Mouse (Mus musculus) gastrocnemius, adult 18-20 months (tissue): Measurements from ENCODE around the gene 4921536K21Rik. TPM values are rescaled to one million over a fixed set of nuclear protein-coding genes. Genes with fewer than 3 reads are reported as not detected.

Experiments used
- DNase-seq: peaks from one replicate; pipeline ENCODE4 v3.0.0; 2021; ENCODE audit warnings: low spot score
- total RNA-seq, 2 experiments: library from RNA; stranded (reverse); gene quantifications; 2 replicates each; pipeline ENCODE4 v1.2.3; 2021

Gene 4921536K21Rik
- total RNA-seq, 2 experiments from 2014 or later = 0.17 to 0.27 TPM

DNA sequence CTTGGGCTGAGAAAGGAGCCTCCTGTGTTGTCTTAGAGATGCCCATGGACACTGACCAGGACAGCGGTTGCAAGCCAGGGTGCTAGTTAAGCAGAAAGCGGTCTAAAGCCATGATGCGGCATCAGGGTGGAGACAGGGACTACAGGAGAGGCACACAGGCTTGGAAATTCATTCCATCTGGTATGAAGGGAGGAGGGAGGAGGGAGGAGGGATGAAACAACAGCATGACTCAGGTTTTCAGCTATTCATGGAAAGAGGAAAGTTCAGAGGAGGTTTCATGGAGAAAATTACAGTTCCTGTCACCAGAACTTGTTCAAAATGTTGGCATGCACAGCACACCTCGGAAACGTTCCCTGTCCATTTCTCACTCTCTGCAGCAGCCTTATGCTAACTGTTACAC is 39.1 kb downstream of the 4921536K21Rik start:
- DNase-seq = no peak

DNA sequence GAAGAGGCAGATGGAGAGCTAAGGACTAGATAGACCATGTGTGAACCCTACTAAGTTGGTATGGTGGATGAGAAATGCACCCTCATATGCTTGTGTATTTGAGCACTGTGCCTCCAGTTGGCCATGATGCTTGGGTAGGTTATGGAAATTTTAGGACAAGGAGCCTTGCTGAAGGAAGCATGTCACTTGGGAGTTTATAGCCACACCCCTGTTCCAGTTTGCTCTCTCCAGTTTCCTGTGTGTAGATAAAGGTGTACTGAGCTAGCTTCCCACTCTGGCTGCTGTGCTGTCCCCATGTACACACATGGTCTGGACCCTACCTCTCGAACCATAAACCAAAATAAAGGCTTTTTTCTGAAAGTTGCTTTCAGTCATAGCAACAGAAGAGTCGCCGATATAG is 40.7 kb downstream of the 4921536K21Rik start:
- DNase-seq = no peak

GRCm38 (mm10) chr11:3853481-3854034 is 41.3 kb downstream of the 4921536K21Rik start:
- DNase-seq = peak; percentile 17

DNA sequence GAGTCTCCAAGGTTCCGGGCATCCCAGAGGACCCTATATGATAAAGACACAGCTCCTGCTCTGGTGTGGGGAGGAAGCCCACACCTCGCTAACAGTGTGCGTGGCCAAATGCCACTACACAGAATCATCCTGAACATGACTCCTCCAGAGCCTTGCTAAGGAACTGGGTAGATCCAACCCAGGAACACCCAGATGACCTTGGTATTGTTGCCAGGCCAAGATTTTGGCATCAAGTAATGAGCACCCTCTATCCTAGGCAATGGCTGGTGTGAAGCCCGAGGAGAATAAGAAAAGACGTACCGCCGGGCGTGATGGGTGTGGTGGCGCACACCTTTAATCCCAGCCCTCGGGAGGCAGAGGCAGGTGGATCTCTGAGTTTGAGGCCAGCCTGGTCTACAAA is 41.9 kb downstream of the 4921536K21Rik start:
- DNase-seq = no peak

DNA sequence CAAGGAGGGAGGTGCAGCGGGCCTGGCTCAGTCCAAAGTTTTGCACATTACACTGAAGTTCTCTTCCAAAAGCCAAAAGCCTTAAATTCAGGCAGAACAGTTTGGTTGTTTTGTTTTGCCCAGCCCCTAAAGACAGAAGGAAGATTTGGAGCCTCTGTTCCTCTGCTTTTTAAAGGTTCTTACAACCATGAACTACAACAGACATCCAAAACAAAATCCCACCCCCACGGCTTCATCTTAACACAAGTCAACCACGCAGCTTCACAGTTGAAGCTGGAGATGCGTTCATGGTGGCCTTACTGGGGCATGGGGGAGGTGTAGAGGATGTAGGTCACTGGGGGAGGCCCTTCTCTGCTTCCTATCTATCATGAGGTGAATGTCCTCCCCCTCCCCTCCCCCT is 43.0 kb downstream of the 4921536K21Rik start:
- no peak for DNase-seq

DNA sequence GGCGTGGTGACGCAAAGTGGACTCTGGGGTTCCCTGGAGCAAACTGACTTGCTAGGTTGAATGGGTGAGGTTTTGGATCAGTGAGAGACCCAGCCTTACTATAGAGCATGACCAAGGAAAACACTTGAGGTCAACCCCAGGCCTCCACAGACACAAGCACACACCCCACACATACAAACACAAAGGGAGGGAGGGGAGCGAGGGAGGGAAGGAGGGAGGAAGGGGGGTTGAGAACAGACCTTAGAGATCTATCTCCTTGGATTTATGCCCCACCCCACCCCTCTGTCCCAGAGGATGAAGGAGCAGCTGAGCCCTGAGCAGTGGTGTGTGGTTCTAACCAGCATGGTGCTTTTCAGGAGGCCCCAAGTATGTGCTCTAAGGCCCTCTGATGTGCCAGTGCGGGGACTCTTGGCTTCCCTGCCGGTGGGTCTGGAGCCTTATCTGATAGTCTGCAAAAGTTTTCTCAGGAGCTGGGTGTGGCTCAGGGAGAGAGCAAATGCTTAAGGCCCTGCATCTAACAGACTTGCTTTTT is 44.1 kb downstream of the 4921536K21Rik start:
- no peak for DNase-seq

DNA sequence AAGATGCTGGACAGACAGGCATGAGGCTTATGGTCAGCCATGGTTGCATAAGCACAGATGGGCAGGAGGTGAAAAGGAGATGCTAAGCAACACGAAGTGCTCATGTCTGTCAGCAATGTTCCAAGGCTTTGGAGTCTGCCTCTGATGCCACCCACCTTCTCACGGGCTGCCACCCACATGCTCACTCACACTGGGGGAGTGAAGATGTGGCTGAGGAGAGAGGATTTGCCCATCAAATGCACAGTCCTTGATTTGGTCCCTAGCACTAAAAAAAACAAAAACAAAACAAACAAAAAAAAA is 44.6 kb downstream of the 4921536K21Rik start:
- no peak for DNase-seq

DNA sequence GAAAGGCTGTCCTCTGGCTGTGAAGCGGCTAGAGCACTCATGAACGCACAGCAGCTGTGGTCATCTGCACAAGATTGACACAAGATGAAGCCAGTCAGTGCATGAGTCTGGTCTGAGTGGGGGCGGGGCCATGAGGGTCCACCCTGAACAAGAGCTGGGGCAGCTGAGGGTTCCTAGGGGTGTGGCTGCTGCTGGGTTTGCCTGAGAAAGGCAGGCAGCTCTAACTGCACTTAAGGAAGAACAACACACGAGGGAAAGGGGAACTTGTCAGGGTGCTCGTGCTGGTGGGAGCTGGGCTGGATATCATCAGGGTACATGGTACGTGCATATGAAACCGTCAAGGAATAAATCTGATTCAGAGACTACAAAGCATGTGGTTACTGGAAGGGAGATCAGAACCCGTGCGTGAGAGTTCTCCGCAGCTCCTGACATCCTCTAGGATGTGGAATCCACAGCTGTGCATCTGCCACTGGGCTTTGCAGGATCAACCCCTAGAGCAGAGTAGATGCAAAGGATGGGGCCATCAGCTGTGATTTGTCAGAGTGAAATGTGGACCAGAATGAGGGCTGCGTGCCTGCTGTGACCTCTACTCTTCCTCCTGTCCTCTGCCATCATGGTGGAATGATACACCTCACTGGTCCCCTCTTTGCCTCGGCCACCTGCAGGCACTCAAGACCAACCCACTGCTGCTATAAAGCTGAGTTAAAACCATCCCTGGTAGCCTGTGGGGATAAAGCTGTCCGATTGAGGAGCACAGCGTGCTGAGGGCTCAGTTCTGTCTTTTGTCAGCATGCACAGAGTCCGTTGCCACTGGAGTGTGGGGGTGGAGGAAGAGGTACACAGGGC is 45.2 kb downstream of the 4921536K21Rik start:
- no peak for DNase-seq

- DNase-seq = no peak
Measured at GRCm38 (mm10) chr11:3846351-3846750, 48.5 kb downstream of the 4921536K21Rik start.

GRCm38 (mm10) chr11:3843943-3844734 is 50.8 kb downstream of the 4921536K21Rik start:
- no peak for DNase-seq

Other genes starting within 250 kb of the 4921536K21Rik start
- gene Morc2a, start 245.9 kb downstream of the 4921536K21Rik start, total RNA-seq = 10 to 100 TPM; 17.2 to 17.7 TPM
- gene Osbp2, start 31.2 kb downstream of the 4921536K21Rik start, total RNA-seq = 1 to 10 TPM; 1.1 to 1.3 TPM
- gene Dusp18, start 142 bp upstream of the 4921536K21Rik start, total RNA-seq = 10 to 100 TPM in 1 of 2 experiments, 1 to 10 TPM in 1; 9.1 to 20.5 TPM
- 10 to 100 TPM; 16.5 to 30.9 TPM for gene Slc35e4, start 19.6 kb upstream of the 4921536K21Rik start, total RNA-seq
- gene Tcn2, start 37.1 kb upstream of the 4921536K21Rik start, total RNA-seq = 10 to 100 TPM; 15.8 to 17.0 TPM
- gene Pes1, start 68.9 kb upstream of the 4921536K21Rik start, total RNA-seq = 10 to 100 TPM; 31.0 to 31.8 TPM
- gene 4930556J24Rik, start 81.7 kb upstream of the 4921536K21Rik start, total RNA-seq = not detected
- gene Gal3st1, start 88.5 kb upstream of the 4921536K21Rik start, total RNA-seq = under 1 TPM in 1 of 2 experiments, not detected in 1; 0.12 TPM
- gene Sec14l4, start 136.4 kb upstream of the 4921536K21Rik start, total RNA-seq = not detected
- gene Sec14l3, start 169.7 kb upstream of the 4921536K21Rik start, total RNA-seq = not detected
- 10 to 100 TPM; 39.2 to 51.4 TPM for gene Mtfp1, start 200.3 kb upstream of the 4921536K21Rik start, total RNA-seq
- gene Sec14l2, start 228.3 kb upstream of the 4921536K21Rik start, total RNA-seq = under 1 TPM; 0.09 to 0.33 TPM
- gene Rnf215, start 240.1 kb upstream of the 4921536K21Rik start, total RNA-seq = 1 to 10 TPM; 3.3 to 4.5 TPM